Mouse (Mus musculus): Measurements from ENCODE around the gene Treml1.
A peak's percentile ranks its signal among the peaks of the same experiment; 100 is the strongest.

Gene Treml1

GRCm38 (mm10) chr17:48409380-48410298 lies 49.9 kb downstream of the Treml1 start, which contains the start of the genes Nfya and Oard1:
TSS of gene Nfya (minus strand) at chr17:48409906.
TSS of gene Oard1 (plus strand) at chr17:48410014.
- peak; percentile 100 for DNase-seq (ENCODE audit: low spot score)

GRCm38 (mm10) chr17:48410299-48410785 lies 50.6 kb downstream of the Treml1 start:
- DNase-seq (ENCODE audit: low spot score), result no peak

GRCm38 (mm10) chr17:48411241-48411640 lies 51.5 kb downstream of the Treml1 start:
- peak; percentile 23 for DNase-seq (ENCODE audit: low spot score)

GRCm38 (mm10) chr17:48416011-48416410 lies 56.3 kb downstream of the Treml1 start:
- no peak for DNase-seq (ENCODE audit: low spot score)
